Mouse (Mus musculus) embryonic facial prominence, embryonic 10.5 days (tissue): ENCODE results near the gene Lrrc36. TPM values are rescaled to one million over a fixed set of nuclear protein-coding genes. Genes with fewer than 3 reads are reported as not detected.

Source experiments
- DNase-seq: peaks from one replicate; pipeline ENCODE4 v3.0.0-alpha.2; 2017; ENCODE audit warnings: low spot score
- H3K27ac ChIP-seq: fragments of 300-500 bp; sonication (generic); replicated peaks from 2 replicates; pipeline ENCODE4 v1.5.1; 2016; ENCODE audit warnings: mild to moderate bottlenecking
- H3K27me3 ChIP-seq: fragments of 300-500 bp; sonication (generic); replicated peaks from 2 replicates; pipeline ENCODE4 v1.6.1; 2016; ENCODE audit warnings: low read depth, mild to moderate bottlenecking; ENCODE audit not compliant: poor library complexity, severe bottlenecking
- H3K36me3 ChIP-seq: fragments of 300-500 bp; sonication (generic); replicated peaks from 2 replicates; pipeline ENCODE4 v1.6.1; 2016; ENCODE audit warnings: mild to moderate bottlenecking, moderate library complexity
- H3K4me1 ChIP-seq: fragments of 300-500 bp; sonication (generic); 2 replicates; pipeline ENCODE4 v1.6.1; 2016
- H3K4me3 ChIP-seq: fragments of 300-500 bp; sonication (generic); 2 replicates; pipeline ENCODE4 v1.5.1; 2016; ENCODE audit warnings: mild to moderate bottlenecking, moderate library complexity
- H3K9me3 ChIP-seq: fragments of 300-500 bp; sonication (generic); 2 replicates; pipeline ENCODE4 v1.6.1; 2016; ENCODE audit warnings: mild to moderate bottlenecking
- WGBS: fragments of 180-500 bp; shearing (Covaris S2); methylation state at CpG from one replicate; pipeline ENCODE4 v1.1.7; 2016; 5-methylcytosine and 5-hydroxymethylcytosine counted together
- polyA plus RNA-seq: library from polyadenylated mRNA; unstranded; fragments of >200 nt; fragmentation: Nextera tagmentation; extraction: Ambion mirVana; gene quantifications from 2 replicates; pipeline ENCODE4 v1.2.1, GENCODE M21; 2016

Gene Lrrc36
- polyA plus RNA-seq, 1 experiment from 2014 or later: 0.29 TPM

GRCm38 (mm10) chr8:105496439-105497180 is 83.2 kb downstream of the Lrrc36 start, which contains the start of gene Zdhhc1:
Gene Zdhhc1, minus strand, starts transcription at chr8:105496902.
- peak within 1 kb of the TSS; percentile 79 for H3K4me3 ChIP-seq
- H3K27me3 ChIP-seq: peaks cover 8% of the 10 kb centered on the region; the same call in 1 of the 2 replicates
- peak; percentile 94 for DNase-seq
- H3K4me1 ChIP-seq: peaks cover 41% of the 10 kb centered on the region
- under 1% methylated on average over 68 of the region's 68 CpGs for WGBS
- H3K9me3 ChIP-seq: no peaks in the 10 kb centered on the region
- H3K27ac ChIP-seq: peak within 1 kb of the TSS; percentile 90
- H3K36me3 ChIP-seq: no peaks in the 10 kb centered on the region

DNA sequence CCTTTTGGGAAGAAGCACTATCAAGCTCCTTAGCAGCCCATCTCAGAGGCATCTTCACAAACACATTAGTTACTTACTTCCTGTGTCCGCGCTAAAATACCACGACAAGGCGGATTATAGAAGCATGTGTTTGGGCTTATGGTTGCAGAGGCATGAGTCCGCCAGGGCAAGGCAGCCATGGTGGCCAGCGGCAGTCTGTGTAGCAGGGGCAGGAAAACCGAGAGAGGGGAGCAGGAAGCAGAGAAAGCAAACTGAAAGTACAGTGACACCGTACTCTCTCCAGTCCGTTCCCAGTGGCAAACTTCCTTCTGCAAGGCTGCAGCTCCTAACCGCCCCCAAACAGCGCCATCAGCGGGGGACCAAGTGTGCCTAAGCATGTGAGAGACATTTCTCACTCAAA is 86.4 kb downstream of the Lrrc36 start:
- H3K27ac ChIP-seq: no peak overlapping the region
- H3K4me1 ChIP-seq: peaks cover 26% of the 10 kb centered on the region
- peaks cover 8% of the 10 kb centered on the region; the same call in 1 of the 2 replicates for H3K27me3 ChIP-seq
- 71% methylated on average over 12 of the region's 12 CpGs for WGBS
- H3K36me3 ChIP-seq: no peaks in the 10 kb centered on the region
- no peaks in the 10 kb centered on the region for H3K9me3 ChIP-seq
- no peak overlapping the region for H3K4me3 ChIP-seq
- no peak for DNase-seq

DNA sequence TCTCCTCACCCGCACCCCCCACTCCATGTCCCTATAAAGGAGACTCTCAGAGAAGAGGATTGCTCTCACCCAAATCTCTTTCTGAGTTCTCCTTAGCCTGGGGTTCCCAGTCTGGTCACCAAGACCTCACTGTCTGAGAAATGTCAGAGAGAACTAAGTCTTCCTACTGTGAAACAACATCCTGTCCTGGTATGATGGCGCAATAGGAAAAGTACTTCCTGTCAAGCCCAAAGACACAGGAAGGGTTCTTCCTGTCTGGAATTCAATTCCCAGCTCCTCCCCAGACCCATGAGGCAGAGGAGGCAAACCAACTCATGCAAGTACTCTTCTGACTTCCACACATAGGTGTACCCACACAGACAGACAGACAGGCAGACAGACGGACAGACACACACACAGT is 91.2 kb downstream of the Lrrc36 start:
- H3K9me3 ChIP-seq: no peaks in the 10 kb centered on the region
- no peak overlapping the region for H3K27ac ChIP-seq
- H3K36me3 ChIP-seq: no peaks in the 10 kb centered on the region
- peaks cover 20% of the 10 kb centered on the region for H3K4me1 ChIP-seq
- no peak for DNase-seq
- no peak overlapping the region for H3K4me3 ChIP-seq
- no peaks in the 10 kb centered on the region for H3K27me3 ChIP-seq
- WGBS: 85% methylated on average over 3 of the region's 3 CpGs

- no peaks in the 10 kb centered on the region for H3K36me3 ChIP-seq
- 77% methylated on average over 6 of the region's 6 CpGs for WGBS
- H3K9me3 ChIP-seq: no peaks in the 10 kb centered on the region
- no peak overlapping the region for H3K4me3 ChIP-seq
- peak overlapping the region; percentile 44; the same call in 1 of the 2 replicates for H3K27ac ChIP-seq
- no peaks in the 10 kb centered on the region for H3K27me3 ChIP-seq
- DNase-seq: no peak
- peaks cover 30% of the 10 kb centered on the region for H3K4me1 ChIP-seq
Measured at GRCm38 (mm10) chr8:105506977-105507376, 93.6 kb downstream of the Lrrc36 start.

- WGBS: 29% methylated on average over 2 of the region's 2 CpGs
- H3K36me3 ChIP-seq: no peaks in the 10 kb centered on the region
- peak; percentile 64 for DNase-seq
- H3K9me3 ChIP-seq: no peaks in the 10 kb centered on the region
- H3K4me1 ChIP-seq: peaks cover 34% of the 10 kb centered on the region
- peak overlapping the region; percentile 76 for H3K27ac ChIP-seq
- H3K4me3 ChIP-seq: 0 out of 2 replicates have a peak overlapping the region, but pooled peaks have one; percentile 18
- H3K27me3 ChIP-seq: 0 out of 2 replicates have a peak, but pooled peaks cover 4% of the 10 kb centered on the region
Measured at GRCm38 (mm10) chr8:105508758-105509157, 95.4 kb downstream of the Lrrc36 start.

DNA sequence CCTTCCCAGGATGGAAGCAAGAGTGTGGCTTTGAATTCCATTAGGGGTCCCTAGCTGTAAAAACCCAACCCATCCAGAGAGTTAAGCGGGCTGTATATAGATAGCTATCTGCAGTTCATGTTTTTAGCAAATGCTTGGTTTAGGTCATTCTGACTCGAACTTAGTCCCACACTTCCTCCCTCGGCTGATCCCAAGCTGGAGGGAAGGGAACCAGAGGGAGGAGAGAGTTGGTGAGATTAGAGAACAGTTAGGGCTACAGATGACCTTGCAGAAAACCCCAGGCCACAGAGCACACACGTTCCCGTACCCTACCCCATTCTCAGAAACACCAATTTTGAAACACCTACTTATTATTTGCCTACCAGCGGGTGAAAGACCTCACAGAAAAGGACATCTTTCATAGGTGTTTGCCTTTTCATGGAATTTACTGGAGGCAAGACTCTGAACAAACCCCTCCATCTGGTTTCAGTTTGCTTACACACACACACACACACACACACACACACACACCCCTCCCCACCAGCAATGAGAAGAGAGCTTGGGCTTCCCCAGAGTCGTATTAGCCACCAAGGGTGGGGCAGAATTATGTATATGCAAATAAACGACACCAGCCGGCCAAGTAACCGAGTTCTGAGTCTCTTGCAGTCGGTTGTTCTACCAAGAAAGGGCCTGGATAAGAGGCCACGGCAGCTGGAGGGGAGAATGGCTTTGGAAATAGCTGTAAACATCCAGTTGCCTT is 96.8 kb downstream of the Lrrc36 start:
- Histone ChIP-seq H3K9me3 (no peaks in the 10 kb centered on the region), H3K4me1 (peaks cover 32% of the 10 kb centered on the region), H3K36me3 (no peaks in the 10 kb centered on the region), H3K27me3 (peaks cover 17% of the 10 kb centered on the region), H3K4me3 (no peak overlapping the region), H3K27ac (peak overlapping the region; percentile 76)
- DNase-seq: peak; percentile 29
- 47% methylated on average over 12 of the region's 12 CpGs for WGBS

Other genes starting within 250 kb of the Lrrc36 start
- 67.5 and 73.2 TPM in 2 replicates for gene Cbfb, start 242.9 kb upstream of the Lrrc36 start, polyA plus RNA-seq
- gene D230025D16Rik, start 188.4 kb upstream of the Lrrc36 start, polyA plus RNA-seq: 25.9 and 27.1 TPM in 2 replicates
- gene B3gnt9, start 158.4 kb upstream of the Lrrc36 start, polyA plus RNA-seq: 1.6 and 1.7 TPM in 2 replicates
- 14.6 and 16.7 TPM in 2 replicates for gene Tradd, start 149.0 kb upstream of the Lrrc36 start, polyA plus RNA-seq
- gene Fbxl8, start 148.9 kb upstream of the Lrrc36 start, polyA plus RNA-seq: 0.63 and 0.92 TPM in 2 replicates
- 0.21 TPM in 1 of 2 replicates, not detected in the other for gene Hsf4, start 143.8 kb upstream of the Lrrc36 start, polyA plus RNA-seq
- 0.62 and 0.69 TPM in 2 replicates for gene Nol3, start 137.4 kb upstream of the Lrrc36 start, polyA plus RNA-seq
- 20.7 and 23.9 TPM in 2 replicates for gene 4931428F04Rik, start 123.7 kb upstream of the Lrrc36 start, polyA plus RNA-seq
- gene Exoc3l, start 117.5 kb upstream of the Lrrc36 start, polyA plus RNA-seq: 9.9 and 11.6 TPM in 2 replicates
- gene E2f4, start 115.9 kb upstream of the Lrrc36 start, polyA plus RNA-seq: 125 and 138 TPM in 2 replicates
- 2.7 and 3.5 TPM in 2 replicates for gene Elmo3, start 108.0 kb upstream of the Lrrc36 start, polyA plus RNA-seq
- gene Lrrc29, start 87.3 kb upstream of the Lrrc36 start, polyA plus RNA-seq: 1.3 TPM in 2 replicates
- gene Tmem208, start 87.2 kb upstream of the Lrrc36 start, polyA plus RNA-seq: 93.0 and 99.4 TPM in 2 replicates
- gene Fhod1, start 65.6 kb upstream of the Lrrc36 start, polyA plus RNA-seq: 2.9 and 3.3 TPM in 2 replicates
- gene Slc9a5, start 64.7 kb upstream of the Lrrc36 start, polyA plus RNA-seq: 5.5 and 5.7 TPM in 2 replicates
- gene Plekhg4, start 40.3 kb upstream of the Lrrc36 start, polyA plus RNA-seq: 0.34 and 0.83 TPM in 2 replicates
- gene Kctd19, start 69 bp upstream of the Lrrc36 start, polyA plus RNA-seq: 0.08 and 0.16 TPM in 2 replicates
- gene Tppp3, start 58.0 kb downstream of the Lrrc36 start, polyA plus RNA-seq: 35.7 and 48.8 TPM in 2 replicates
- gene Zdhhc1, start 83.3 kb downstream of the Lrrc36 start, polyA plus RNA-seq: 19.2 and 20.5 TPM in 2 replicates
- 18.8 and 22.2 TPM in 2 replicates for gene Hsd11b2, start 105.2 kb downstream of the Lrrc36 start, polyA plus RNA-seq
- gene Atp6v0d1, start 152.5 kb downstream of the Lrrc36 start, polyA plus RNA-seq: 64.7 and 64.9 TPM in 2 replicates
- gene Ripor1, start 191.7 kb downstream of the Lrrc36 start, polyA plus RNA-seq: 13.5 and 15.9 TPM in 2 replicates
- 136 and 137 TPM in 2 replicates for gene Ctcf, start 223.0 kb downstream of the Lrrc36 start, polyA plus RNA-seq
- 0.59 and 0.64 TPM in 2 replicates for gene Agrp, start 223.8 kb downstream of the Lrrc36 start, polyA plus RNA-seq